Mouse (Mus musculus) lung, postnatal 0 days (tissue): Measurements from ENCODE around the gene Gopc.
"Not testable (repeated sequence)": the region's sequence is repeated elsewhere in the genome, so short reads cannot be mapped to it uniquely, and the experiment has no call there.

Source experiments
- CTCF ChIP-seq: IDR thresholded peaks from 2 replicates; pipeline ENCODE4 v1.5.1; 2016; ENCODE audit warnings: antibody characterized with exemption, mild to moderate bottlenecking
- EP300 ChIP-seq: IDR thresholded peaks from 2 replicates; pipeline ENCODE4 v1.6.1; 2016; ENCODE audit warnings: antibody characterized with exemption, mild to moderate bottlenecking, control low read depth

- TF ChIP-seq CTCF, EP300: not testable (repeated sequence)
Measured at GRCm38 (mm10) chr10:52298568-52298967, 83.4 kb downstream of the Gopc start.
